Mouse (Mus musculus) midbrain, embryonic 10.5 days (tissue): ENCODE measurements around the gene Hspa1a. TPM values are rescaled to one million over a fixed set of nuclear protein-coding genes. Genes with fewer than 3 reads are reported as not detected.
"Not testable (repeated sequence)": the region's sequence is repeated elsewhere in the genome, so short reads cannot be mapped to it uniquely, and the experiment has no call there.

Experiments
- DNase-seq: peaks from one replicate; pipeline ENCODE4 v3.0.0-alpha.2; 2017; ENCODE audit warnings: low spot score
- H3K27ac ChIP-seq: fragments of 300-500 bp; sonication (generic); replicated peaks from 2 replicates; pipeline ENCODE4 v1.5.1; 2016; ENCODE audit warnings: mild to moderate bottlenecking
- H3K27me3 ChIP-seq: fragments of 300-500 bp; sonication (generic); 2 replicates; pipeline ENCODE4 v1.6.1; 2016; ENCODE audit warnings: low read depth, mild to moderate bottlenecking; ENCODE audit not compliant: poor library complexity, severe bottlenecking
- H3K36me3 ChIP-seq: fragments of 300-500 bp; sonication (generic); 2 replicates; pipeline ENCODE4 v1.6.1; 2016; ENCODE audit warnings: mild to moderate bottlenecking, moderate library complexity
- H3K4me1 ChIP-seq: fragments of 300-500 bp; sonication (generic); 2 replicates; pipeline ENCODE4 v1.6.1; 2016
- H3K4me3 ChIP-seq: fragments of 300-500 bp; sonication (generic); 2 replicates; pipeline ENCODE4 v1.5.1; 2016; ENCODE audit warnings: mild to moderate bottlenecking, moderate library complexity
- H3K9me3 ChIP-seq: fragments of 300-500 bp; sonication (generic); replicated peaks from 2 replicates; pipeline ENCODE4 v1.6.1; 2016; ENCODE audit warnings: mild to moderate bottlenecking
- WGBS: fragments of 180-500 bp; shearing (Covaris S2); methylation state at CpG from one replicate; pipeline ENCODE4 v1.1.7; 2016; 5-methylcytosine and 5-hydroxymethylcytosine counted together
- polyA plus RNA-seq: library from polyadenylated mRNA; unstranded; fragments of >200 nt; fragmentation: Nextera tagmentation; extraction: Ambion mirVana; gene quantifications from 2 replicates; pipeline ENCODE4 v1.2.1, GENCODE M21; 2016

The Hspa1a gene
- polyA plus RNA-seq, 1 experiment from 2014 or later = 1.6 TPM

GRCm38 (mm10) chr17:34958734-34959129, 13.2 kb downstream of the Hspa1a start:
- not testable (repeated sequence) for H3K27ac ChIP-seq

GRCm38 (mm10) chr17:34957966-34958365, 14.0 kb downstream of the Hspa1a start:
- H3K4me1 ChIP-seq = peaks cover 12% of the 10 kb centered on the region
- WGBS = 29% methylated on average over 25 of the region's 40 CpGs
- DNase-seq, H3K4me3 ChIP-seq, H3K36me3 ChIP-seq, H3K9me3 ChIP-seq, H3K27ac ChIP-seq: not testable (repeated sequence)
- peaks cover 67% of the 10 kb centered on the region for H3K27me3 ChIP-seq

More at GRCm38 (mm10) chr17:34958734-34959129, 13.2 kb downstream of the Hspa1a start:
- H3K9me3 ChIP-seq, DNase-seq, H3K36me3 ChIP-seq: not testable (repeated sequence)
- H3K4me1 ChIP-seq = peaks cover 12% of the 10 kb centered on the region
- WGBS = 3% methylated on average over 31 of the region's 47 CpGs
- peaks cover 74% of the 10 kb centered on the region for H3K27me3 ChIP-seq
- H3K4me3 ChIP-seq = peak overlapping the region; percentile 62

- peaks cover 12% of the 10 kb centered on the region for H3K4me1 ChIP-seq
- H3K9me3 ChIP-seq, DNase-seq, H3K27ac ChIP-seq, H3K4me3 ChIP-seq, H3K36me3 ChIP-seq: not testable (repeated sequence)
- WGBS = 21% methylated on average over 36 of the region's 40 CpGs
- peaks cover 60% of the 10 kb centered on the region for H3K27me3 ChIP-seq
These were observed 14.7 kb downstream of the Hspa1a start for GRCm38 (mm10) chr17:34957291-34957690.

- DNase-seq = no peak
- Histone ChIP-seq H3K27ac (no peak overlapping the region), H3K27me3 (peaks cover 51% of the 10 kb centered on the region), H3K36me3 (peaks cover 4% of the 10 kb centered on the region), H3K4me3 (no peak overlapping the region), H3K4me1 (peaks cover 12% of the 10 kb centered on the region), H3K9me3 (no peaks in the 10 kb centered on the region)
- WGBS = 58% methylated on average over 1 of the region's 1 CpGs
These were observed 15.6 kb downstream of the Hspa1a start for GRCm38 (mm10) chr17:34956340-34956739.

- H3K27me3 ChIP-seq = peaks cover 47% of the 10 kb centered on the region
- no peak overlapping the region for H3K27ac ChIP-seq
- H3K4me1 ChIP-seq = peaks cover 16% of the 10 kb centered on the region
- no peak overlapping the region for H3K4me3 ChIP-seq
- no peak for DNase-seq
- H3K9me3 ChIP-seq = no peaks in the 10 kb centered on the region
- peaks cover 9% of the 10 kb centered on the region for H3K36me3 ChIP-seq
- WGBS = 88% methylated on average over 3 of the region's 3 CpGs
These were observed 16.1 kb downstream of the Hspa1a start for GRCm38 (mm10) chr17:34955884-34956283.

- Histone ChIP-seq H3K4me1 (peaks cover 17% of the 10 kb centered on the region), H3K27ac (no peak overlapping the region), H3K27me3 (peaks cover 36% of the 10 kb centered on the region), H3K36me3 (peaks cover 19% of the 10 kb centered on the region), H3K4me3 (no peak overlapping the region), H3K9me3 (no peaks in the 10 kb centered on the region)
- 71% methylated on average over 4 of the region's 4 CpGs for WGBS
- DNase-seq = no peak
These were observed 17.1 kb downstream of the Hspa1a start for GRCm38 (mm10) chr17:34954831-34955230.

GRCm38 (mm10) chr17:34953904-34954303, 18.1 kb downstream of the Hspa1a start:
- WGBS = 93% methylated on average over 4 of the region's 4 CpGs
- H3K4me1 ChIP-seq = peaks cover 11% of the 10 kb centered on the region
- H3K36me3 ChIP-seq = peaks cover 25% of the 10 kb centered on the region
- no peak overlapping the region for H3K4me3 ChIP-seq
- no peak for DNase-seq
- H3K27ac ChIP-seq = no peak overlapping the region
- H3K9me3 ChIP-seq = no peaks in the 10 kb centered on the region
- H3K27me3 ChIP-seq = peaks cover 35% of the 10 kb centered on the region

- Histone ChIP-seq H3K36me3 (peaks cover 25% of the 10 kb centered on the region), H3K27ac (peak overlapping the region; percentile 99), H3K4me3 (peak overlapping the region; percentile 78; the same call in 1 of the 2 replicates), H3K9me3 (no peaks in the 10 kb centered on the region), H3K4me1 (peaks cover 11% of the 10 kb centered on the region), H3K27me3 (peaks cover 35% of the 10 kb centered on the region)
- WGBS = 91% methylated on average over 3 of the region's 3 CpGs
- DNase-seq = no peak
These were observed 18.7 kb downstream of the Hspa1a start for GRCm38 (mm10) chr17:34953258-34953657.

- peak overlapping the region; percentile 78 for H3K4me3 ChIP-seq
- peaks cover 32% of the 10 kb centered on the region for H3K27me3 ChIP-seq
- no peaks in the 10 kb centered on the region for H3K9me3 ChIP-seq
- H3K4me1 ChIP-seq = peaks cover 11% of the 10 kb centered on the region
- peaks cover 25% of the 10 kb centered on the region for H3K36me3 ChIP-seq
- DNase-seq = peak; percentile 86
- peak overlapping the region; percentile 99 for H3K27ac ChIP-seq
- under 1% methylated on average over 23 of the region's 23 CpGs for WGBS
These were observed 19.4 kb downstream of the Hspa1a start for GRCm38 (mm10) chr17:34952378-34953040.

- no peak for DNase-seq
- WGBS = under 1% methylated on average over 29 of the region's 29 CpGs
- Histone ChIP-seq H3K4me1 (peaks cover 11% of the 10 kb centered on the region), H3K9me3 (no peaks in the 10 kb centered on the region), H3K27me3 (peaks cover 25% of the 10 kb centered on the region), H3K27ac (peak overlapping the region; percentile 99), H3K36me3 (peaks cover 25% of the 10 kb centered on the region), H3K4me3 (peak overlapping the region; percentile 78)
These were observed 20.1 kb downstream of the Hspa1a start for GRCm38 (mm10) chr17:34951636-34952377.

GRCm38 (mm10) chr17:34950514-34951455, 21.2 kb downstream of the Hspa1a start:
- Histone ChIP-seq H3K9me3 (no peaks in the 10 kb centered on the region), H3K4me3 (peak overlapping the region; percentile 78), H3K27ac (peak overlapping the region; percentile 99), H3K4me1 (peaks cover 11% of the 10 kb centered on the region), H3K36me3 (peaks cover 25% of the 10 kb centered on the region), H3K27me3 (peaks cover 15% of the 10 kb centered on the region)
- no peak for DNase-seq
- WGBS = 34% methylated on average over 10 of the region's 10 CpGs

GRCm38 (mm10) chr17:34949553-34949969, 22.4 kb downstream of the Hspa1a start:
- no peaks in the 10 kb centered on the region for H3K9me3 ChIP-seq
- H3K4me1 ChIP-seq = peaks cover 11% of the 10 kb centered on the region
- peak overlapping the region; percentile 78; the same call in 1 of the 2 replicates for H3K4me3 ChIP-seq
- WGBS = 39% methylated on average over 4 of the region's 4 CpGs
- H3K36me3 ChIP-seq = peaks cover 25% of the 10 kb centered on the region
- peak overlapping the region; percentile 99; the same call in 1 of the 2 replicates for H3K27ac ChIP-seq
- H3K27me3 ChIP-seq = peaks cover 3% of the 10 kb centered on the region; the same call in 1 of the 2 replicates
- peak; percentile 53 for DNase-seq
